ENCODE assay signal across 8 mouse cellular contexts in genomic region chr6:87008887-87009286, GRCm38 (mm10). TPM values are rescaled to one million over a fixed set of nuclear protein-coding genes. Genes with fewer than 3 reads are reported as not detected.
A peak's percentile ranks its signal among the peaks of the same experiment; 100 is the strongest.
DNase-seq lines count a peak whose midpoint lies in the region; ATAC-seq lines count a peak whose summit lies in the region.

TSS of gene Nfu1 (plus strand) at chr6:87009236.

- peak within 1 kb of the TSS; percentile 81 for H3K4me3 ChIP-seq in intestine, embryonic 15.5 days (replicated peaks)

- H3K9me3 ChIP-seq in intestine, embryonic 15.5 days, result no peaks in the 10 kb centered on the region

- H3K9ac ChIP-seq in intestine, embryonic 15.5 days, result peak within 1 kb of the TSS; percentile 94

- DNase-seq in layer of hippocampus, adult 18-20 months (ENCODE audit: low spot score in 2 of 2), result no peak
- no peak for DNase-seq in layer of hippocampus, adult 9-11 months
- no peak for DNase-seq in adrenal gland, postnatal 36 days
- no peak for DNase-seq in gastrocnemius, postnatal 25 days
- no peak for DNase-seq in ovary, postnatal 36 days (ENCODE audit: low spot score)
- no peak for DNase-seq in kidney, postnatal 4 days

- H3K27ac ChIP-seq in intestine, embryonic 15.5 days, result peak within 1 kb of the TSS; percentile 86

- peak within 1 kb of the TSS; percentile 57 for H3K4me2 ChIP-seq in intestine, embryonic 15.5 days (replicated peaks)

- 72% methylated on average over 6 of the region's 6 CpGs for WGBS in intestine, embryonic 15.5 days

- H3K27me3 ChIP-seq in intestine, embryonic 15.5 days (replicated peaks), result no peaks in the 10 kb centered on the region

- H3K4me1 ChIP-seq in intestine, embryonic 15.5 days (replicated peaks), result peaks cover 5% of the 10 kb centered on the region; the same call in 1 of the 2 replicates

- ATAC-seq in intestine, embryonic 15.5 days, result no peak
- no peak for ATAC-seq in megakaryocyte-erythroid progenitor cell, adult 5-6 weeks (replicated peaks; ENCODE audit: low FRiP score, low TSS enrichment, poor library complexity, severe bottlenecking)

- no peaks in the 10 kb centered on the region; the same call in 1 of the 2 replicates for H3K36me3 ChIP-seq in intestine, embryonic 15.5 days

RNA-seq across cellular contexts. Expression of gene Nfu1, which starts in this region (rescaled TPM):
- 10 to 100 TPM; 58.4 to 61.1 TPM for total RNA-seq in layer of hippocampus, adult 18-20 months (2021)
- total RNA-seq in adrenal gland, postnatal 36 days (2021), result 10 to 100 TPM; 71.5 to 80.4 TPM
- total RNA-seq in gastrocnemius, postnatal 25 days (2021), result 10 to 100 TPM; 55.5 to 56.5 TPM
- 107 and 109 TPM in 2 replicates for polyA plus RNA-seq in intestine, embryonic 15.5 days (2015; fragmentation: Nextera tagmentation; extraction: Ambion mirVana)
- total RNA-seq in megakaryocyte-erythroid progenitor cell, adult 5-6 weeks (2014; fragmentation: Nextera tagmentation), result 68.1 and 91.5 TPM in 2 replicates
- 68.4 and 72.6 TPM in 2 replicates for total RNA-seq in megakaryocyte-erythroid progenitor cell, adult 5-6 weeks (2017)
